Mouse (Mus musculus) natural killer cell, adult 2 months (primary cell): ENCODE results near the gene Ccdc97.
A peak's percentile ranks its signal among the peaks of the same experiment; 100 is the strongest.

Source experiments
- DNase-seq, 2 experiments: peaks; one replicate each; pipeline ENCODE4 v3.0.0; 2022; ENCODE audit warnings: low spot score in 2 of 2

Ccdc97 gene

GRCm38 (mm10) chr7:25688810-25689586 is 29.9 kb downstream of the Ccdc97 start:
- DNase-seq: peak; percentile 80 to 86

GRCm38 (mm10) chr7:25687811-25688401 is 31.0 kb downstream of the Ccdc97 start:
- DNase-seq: peak; percentile 63 to 71

- DNase-seq: peak; percentile 82 to 89
Measured at GRCm38 (mm10) chr7:25686680-25687531, 32.0 kb downstream of the Ccdc97 start, which contains the start of gene Tgfb1. Gene Tgfb1, plus strand, starts transcription at chr7:25687002.

GRCm38 (mm10) chr7:25685926-25686470 is 32.9 kb downstream of the Ccdc97 start:
- DNase-seq: no peak

- no peak for DNase-seq
Measured at GRCm38 (mm10) chr7:25684659-25685058, 34.2 kb downstream of the Ccdc97 start.

GRCm38 (mm10) chr7:25683474-25684180 is 35.3 kb downstream of the Ccdc97 start:
- peak; percentile 72 to 74 for DNase-seq

GRCm38 (mm10) chr7:25681341-25682231 is 37.3 kb downstream of the Ccdc97 start:
- peak; percentile 34 to 44 for DNase-seq

- peak; percentile 98 to 99 for DNase-seq
Measured at GRCm38 (mm10) chr7:25680514-25681258, 38.2 kb downstream of the Ccdc97 start, which contains the start of gene B9d2. Gene B9d2, plus strand, starts transcription at chr7:25680780.

- no peak for DNase-seq
Measured at GRCm38 (mm10) chr7:25679971-25680370, 38.9 kb downstream of the Ccdc97 start.

GRCm38 (mm10) chr7:25677013-25677412 is 41.9 kb downstream of the Ccdc97 start:
- no peak for DNase-seq

GRCm38 (mm10) chr7:25676085-25676781 is 42.7 kb downstream of the Ccdc97 start:
- DNase-seq: no peak

GRCm38 (mm10) chr7:25675405-25675804 is 43.5 kb downstream of the Ccdc97 start:
- no peak for DNase-seq

- no peak for DNase-seq
Measured at GRCm38 (mm10) chr7:25674719-25675300, 44.1 kb downstream of the Ccdc97 start, which contains the start of gene Tmem91. Gene Tmem91, minus strand, starts transcription at chr7:25675166.

GRCm38 (mm10) chr7:25674297-25674696 is 44.6 kb downstream of the Ccdc97 start:
- DNase-seq: no peak

GRCm38 (mm10) chr7:25672442-25672841 is 46.4 kb downstream of the Ccdc97 start:
- DNase-seq: no peak

GRCm38 (mm10) chr7:25671686-25672085 is 47.2 kb downstream of the Ccdc97 start:
- no peak for DNase-seq

GRCm38 (mm10) chr7:25670096-25670495 is 48.8 kb downstream of the Ccdc97 start:
- DNase-seq: no peak

- no peak for DNase-seq
Measured at GRCm38 (mm10) chr7:25669631-25670030, 49.3 kb downstream of the Ccdc97 start.
